Mouse (Mus musculus): ENCODE measurements around the gene Atp11a.

The Atp11a gene

GRCm38 (mm10) chr8:12874194-12874791 lies 117.5 kb downstream of the Atp11a start:
- DNase-seq, result peak; percentile 39

- no peak for DNase-seq
Observed at GRCm38 (mm10) chr8:12874971-12875370, 118.2 kb downstream of the Atp11a start.

GRCm38 (mm10) chr8:12877126-12877525 lies 120.3 kb downstream of the Atp11a start:
- no peak for DNase-seq

GRCm38 (mm10) chr8:12880163-12880562 lies 123.3 kb downstream of the Atp11a start:
- DNase-seq, result no peak

- DNase-seq, result no peak
Observed at GRCm38 (mm10) chr8:12883051-12884004, 126.5 kb downstream of the Atp11a start.

GRCm38 (mm10) chr8:12887772-12888435 lies 131.1 kb downstream of the Atp11a start:
- DNase-seq, result no peak

- DNase-seq, result no peak
Observed at GRCm38 (mm10) chr8:12889046-12889598, 132.3 kb downstream of the Atp11a start.

GRCm38 (mm10) chr8:12892882-12893446 lies 136.2 kb downstream of the Atp11a start:
- no peak for DNase-seq

- DNase-seq, result no peak
Observed at GRCm38 (mm10) chr8:12893797-12894578, 137.2 kb downstream of the Atp11a start.

- DNase-seq, result no peak
Observed at GRCm38 (mm10) chr8:12894783-12895534, 138.1 kb downstream of the Atp11a start.

- DNase-seq, result no peak
Observed at GRCm38 (mm10) chr8:12895535-12896150, 138.8 kb downstream of the Atp11a start.

GRCm38 (mm10) chr8:12896494-12897373 lies 139.9 kb downstream of the Atp11a start:
- peak; percentile 45 for DNase-seq

GRCm38 (mm10) chr8:12897815-12898214 lies 141.0 kb downstream of the Atp11a start:
- DNase-seq, result no peak

GRCm38 (mm10) chr8:12903790-12904415 lies 147.1 kb downstream of the Atp11a start:
- DNase-seq, result no peak

- DNase-seq, result no peak
Observed at GRCm38 (mm10) chr8:12905122-12905521, 148.3 kb downstream of the Atp11a start.

- DNase-seq, result no peak
Observed at GRCm38 (mm10) chr8:12905599-12906321, 148.9 kb downstream of the Atp11a start.

GRCm38 (mm10) chr8:12906597-12906996 lies 149.8 kb downstream of the Atp11a start:
- DNase-seq, result no peak

GRCm38 (mm10) chr8:12907730-12908129 lies 150.9 kb downstream of the Atp11a start:
- DNase-seq, result no peak

- no peak for DNase-seq
Observed at GRCm38 (mm10) chr8:12912011-12912410, 155.2 kb downstream of the Atp11a start.

Measured in layer of hippocampus, adult 9-11 months (tissue).